Mouse (Mus musculus) liver, embryonic 15.5 days (tissue): Measurements from ENCODE around the gene Myo18a. TPM values are rescaled to one million over a fixed set of nuclear protein-coding genes. Genes with fewer than 3 reads are reported as not detected.

ENCODE experiments used
- ATAC-seq: fragments of 200-750 bp; cut with Nextera tagmentation; 2 replicates; pipeline ENCODE4 v1.8.0; 2017; ENCODE audit warnings: moderate number of reproducible peaks, mild to moderate bottlenecking, moderate library complexity; ENCODE audit not compliant: insufficient read depth
- H3K27ac ChIP-seq: fragments of 300-500 bp; sonication (generic); replicated peaks from 2 replicates; pipeline ENCODE4 v1.5.1; 2015; ENCODE audit warnings: mild to moderate bottlenecking, inconsistent platforms
- H3K27me3 ChIP-seq: fragments of 300-500 bp; sonication (generic); 2 replicates; pipeline ENCODE4 v1.6.1; 2015; ENCODE audit warnings: mild to moderate bottlenecking, inconsistent platforms
- H3K36me3 ChIP-seq: fragments of 300-500 bp; sonication (generic); replicated peaks from 2 replicates; pipeline ENCODE4 v1.6.1; 2015; ENCODE audit warnings: moderate library complexity, mild to moderate bottlenecking, inconsistent platforms
- H3K4me1 ChIP-seq: fragments of 300-500 bp; sonication (generic); replicated peaks from 2 replicates; pipeline ENCODE4 v1.6.1; 2015; ENCODE audit warnings: inconsistent platforms
- H3K4me2 ChIP-seq: fragments of 300-500 bp; sonication (generic); 2 replicates; pipeline ENCODE4 v1.6.1; 2015; ENCODE audit warnings: moderate library complexity, mild to moderate bottlenecking, inconsistent platforms
- H3K4me3 ChIP-seq: fragments of 300-500 bp; sonication (generic); replicated peaks from 2 replicates; pipeline ENCODE4 v1.5.1; 2015; ENCODE audit warnings: mild to moderate bottlenecking, inconsistent platforms
- H3K9ac ChIP-seq: fragments of 300-500 bp; sonication (generic); 2 replicates; pipeline ENCODE4 v1.6.1; 2015; ENCODE audit warnings: moderate library complexity, mild to moderate bottlenecking, inconsistent platforms
- H3K9me3 ChIP-seq: fragments of 300-500 bp; sonication (generic); replicated peaks from 2 replicates; pipeline ENCODE4 v1.6.1; 2016; ENCODE audit warnings: inconsistent platforms
- WGBS: fragments of 180-500 bp; shearing (Covaris S2); methylation state at CpG from one replicate; pipeline ENCODE4 v1.1.7; 2015; ENCODE audit warnings: mixed read lengths; ENCODE audit not compliant: insufficient replicate concordance; 5-methylcytosine and 5-hydroxymethylcytosine counted together
- polyA plus RNA-seq: library from polyadenylated mRNA; unstranded; fragments of >200 nt; fragmentation: Nextera tagmentation; extraction: Ambion mirVana; gene quantifications from 2 replicates; pipeline ENCODE4 v1.2.1, GENCODE M21; 2015

The Myo18a gene
- polyA plus RNA-seq, 1 experiment from 2014 or later, result 15.7 TPM

DNA sequence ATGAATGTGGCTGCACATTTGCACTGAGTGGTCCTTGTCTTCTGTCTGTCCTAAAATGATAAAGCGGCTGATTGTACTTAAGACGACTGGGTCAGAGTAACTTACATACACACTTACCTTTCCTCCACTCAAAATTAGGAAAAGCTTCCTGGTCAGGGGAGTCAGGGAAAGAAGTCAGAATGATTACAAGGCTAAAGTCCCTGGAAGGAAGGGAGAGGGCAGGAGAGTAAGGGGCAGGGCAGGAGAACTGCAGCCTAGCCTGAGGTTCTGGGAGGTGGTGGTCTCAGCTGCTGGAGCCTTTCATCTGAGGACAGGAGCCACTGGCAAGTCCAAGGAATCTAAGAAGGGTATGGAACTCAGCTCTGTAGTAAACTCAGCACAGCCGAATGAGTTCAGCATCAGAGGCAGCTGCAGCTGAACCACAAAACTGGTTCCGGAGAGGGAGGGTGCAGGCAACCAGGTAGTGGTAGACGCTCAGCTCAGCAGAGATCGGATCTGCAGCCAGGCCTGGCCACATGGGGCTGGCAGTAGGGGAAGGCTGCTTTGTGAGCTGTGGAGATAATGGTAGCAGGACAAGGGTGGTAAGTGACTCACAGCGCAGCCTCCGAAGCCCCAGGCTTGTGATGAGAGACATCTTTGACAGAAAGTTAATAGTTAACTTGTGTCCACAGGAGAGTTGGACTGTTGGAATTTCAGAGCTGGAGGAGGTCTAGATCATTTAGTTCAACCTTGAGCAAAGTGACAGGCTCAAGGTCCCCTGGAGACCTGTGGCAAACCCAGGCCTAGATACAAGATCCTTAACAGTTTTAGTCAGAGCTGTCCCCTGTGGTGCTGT lies 9.1 kb downstream of the Myo18a start:
- H3K4me3 ChIP-seq, result peak overlapping the region; percentile 7; the same call in 1 of the 2 replicates
- peaks cover 79% of the 10 kb centered on the region for H3K4me1 ChIP-seq
- peak overlapping the region; percentile 16; the same call in 1 of the 2 replicates for H3K9ac ChIP-seq
- no peaks in the 10 kb centered on the region for H3K27me3 ChIP-seq
- ATAC-seq, result peak; percentile 83
- H3K4me2 ChIP-seq, result peak overlapping the region; percentile 53
- H3K27ac ChIP-seq, result peak overlapping the region; percentile 82
- 12% methylated on average over 8 of the region's 8 CpGs for WGBS
- no peaks in the 10 kb centered on the region for H3K9me3 ChIP-seq
- H3K36me3 ChIP-seq, result peaks cover 5% of the 10 kb centered on the region

DNA sequence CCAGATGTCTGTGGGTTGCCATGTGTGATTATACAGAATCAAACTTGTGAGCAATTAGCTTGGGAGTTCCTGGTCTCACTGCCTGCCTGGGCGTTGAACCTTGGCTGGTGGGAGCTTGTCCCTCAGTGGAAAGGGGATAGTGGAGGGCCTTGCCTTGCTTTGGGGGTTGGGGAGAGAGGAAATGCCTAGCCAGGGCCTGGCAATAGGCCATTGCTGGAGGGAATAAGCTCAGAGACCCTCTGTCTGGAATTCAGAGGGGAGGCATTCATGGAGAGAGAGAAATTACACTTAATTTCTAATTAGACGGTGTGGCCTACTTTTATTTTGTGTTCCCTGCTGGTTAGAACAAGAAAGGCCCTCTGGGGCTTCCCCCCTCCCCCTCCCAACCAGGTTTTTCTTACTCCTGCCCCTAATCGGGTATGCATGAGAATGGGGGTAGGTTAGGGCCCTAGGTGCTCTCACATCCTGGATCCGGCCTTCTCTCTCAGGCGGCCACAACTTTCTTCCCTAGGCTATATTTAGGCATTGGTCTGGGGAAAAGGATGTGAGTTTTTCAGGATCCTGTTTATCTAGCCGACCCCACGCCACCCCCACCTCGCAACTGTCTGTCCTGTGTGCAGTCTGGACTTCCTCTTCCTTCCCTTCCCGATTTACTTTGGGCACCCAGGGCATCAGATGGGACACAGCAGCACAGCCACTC lies 12.8 kb downstream of the Myo18a start:
- H3K4me1 ChIP-seq, result peaks cover 70% of the 10 kb centered on the region
- H3K4me3 ChIP-seq, result no peak overlapping the region
- no peak for ATAC-seq
- 30% methylated on average over 9 of the region's 9 CpGs for WGBS
- H3K27me3 ChIP-seq, result no peaks in the 10 kb centered on the region
- 0 out of 2 replicates have a peak overlapping the region, but pooled peaks have one; percentile 14 for H3K27ac ChIP-seq
- peaks cover 34% of the 10 kb centered on the region for H3K36me3 ChIP-seq
- H3K9me3 ChIP-seq, result no peaks in the 10 kb centered on the region
- no peak overlapping the region for H3K9ac ChIP-seq
- no peak overlapping the region for H3K4me2 ChIP-seq

DNA sequence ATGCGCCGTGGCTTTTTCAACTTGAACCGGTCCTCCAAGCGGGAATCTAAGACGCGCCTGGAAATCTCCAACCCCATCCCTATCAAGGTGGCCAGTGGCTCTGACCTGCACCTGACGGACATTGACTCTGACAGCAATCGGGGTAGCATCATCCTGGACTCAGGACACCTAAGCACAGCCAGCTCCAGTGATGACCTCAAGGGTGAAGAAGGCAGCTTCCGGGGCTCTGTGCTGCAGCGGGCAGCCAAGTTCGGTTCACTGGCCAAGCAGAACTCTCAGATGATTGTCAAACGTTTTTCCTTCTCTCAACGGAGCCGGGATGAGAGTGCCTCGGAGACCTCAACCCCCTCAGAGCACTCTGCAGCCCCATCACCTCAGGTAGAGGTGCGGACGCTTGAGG lies 14.4 kb downstream of the Myo18a start:
- WGBS, result 88% methylated on average over 17 of the region's 17 CpGs
- Histone ChIP-seq H3K4me1 (peaks cover 70% of the 10 kb centered on the region), H3K27ac (no peak overlapping the region), H3K4me3 (no peak overlapping the region), H3K36me3 (peaks cover 42% of the 10 kb centered on the region), H3K4me2 (no peak overlapping the region), H3K9me3 (no peaks in the 10 kb centered on the region), H3K9ac (no peak overlapping the region), H3K27me3 (no peaks in the 10 kb centered on the region)
- ATAC-seq, result no peak

DNA sequence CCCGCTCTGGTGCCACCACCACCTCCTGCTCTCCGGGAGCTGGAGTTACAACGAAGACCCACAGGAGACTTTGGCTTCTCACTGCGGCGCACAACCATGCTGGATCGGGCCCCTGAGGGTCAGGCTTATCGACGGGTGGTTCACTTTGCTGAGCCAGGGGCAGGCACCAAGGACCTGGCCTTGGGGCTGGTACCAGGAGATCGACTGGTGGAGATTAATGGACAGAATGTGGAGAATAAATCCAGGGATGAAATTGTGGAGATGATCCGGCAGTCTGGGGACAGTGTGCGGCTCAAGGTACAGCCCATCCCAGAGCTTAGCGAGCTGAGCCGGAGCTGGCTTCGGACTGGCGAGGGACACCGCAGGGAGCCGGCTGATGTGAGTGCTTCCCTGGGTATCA lies 14.9 kb downstream of the Myo18a start:
- Histone ChIP-seq H3K4me3 (no peak overlapping the region), H3K4me2 (no peak overlapping the region), H3K9ac (no peak overlapping the region), H3K27me3 (no peaks in the 10 kb centered on the region), H3K36me3 (peaks cover 42% of the 10 kb centered on the region), H3K4me1 (peaks cover 70% of the 10 kb centered on the region), H3K27ac (no peak overlapping the region), H3K9me3 (no peaks in the 10 kb centered on the region)
- WGBS, result 88% methylated on average over 17 of the region's 17 CpGs
- ATAC-seq, result no peak

DNA sequence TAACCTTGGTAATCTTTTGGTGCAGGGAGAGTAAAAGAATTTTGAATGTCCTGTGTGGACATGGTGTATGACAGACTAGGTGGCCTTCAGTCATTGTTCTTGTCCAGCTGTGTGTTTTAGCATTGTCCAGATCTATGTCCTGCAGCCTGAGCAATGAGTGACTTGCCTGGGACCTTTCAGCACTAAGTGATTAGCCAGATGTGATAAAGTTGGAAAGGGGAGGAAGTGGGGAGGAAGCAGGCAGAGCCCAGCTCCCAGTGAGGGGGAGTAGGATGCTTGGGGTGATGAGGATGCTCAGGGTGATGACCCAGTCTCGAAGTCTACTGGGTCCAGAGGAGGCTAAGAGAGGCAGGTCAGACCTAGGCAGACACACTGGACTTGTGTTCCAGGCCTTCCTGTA lies 16.2 kb downstream of the Myo18a start:
- Histone ChIP-seq H3K4me3 (no peak overlapping the region), H3K27ac (no peak overlapping the region), H3K4me1 (peaks cover 72% of the 10 kb centered on the region), H3K9ac (no peak overlapping the region), H3K4me2 (no peak overlapping the region), H3K9me3 (no peaks in the 10 kb centered on the region), H3K27me3 (no peaks in the 10 kb centered on the region), H3K36me3 (peaks cover 42% of the 10 kb centered on the region)
- 67% methylated on average over 1 of the region's 1 CpGs for WGBS
- ATAC-seq, result no peak

DNA sequence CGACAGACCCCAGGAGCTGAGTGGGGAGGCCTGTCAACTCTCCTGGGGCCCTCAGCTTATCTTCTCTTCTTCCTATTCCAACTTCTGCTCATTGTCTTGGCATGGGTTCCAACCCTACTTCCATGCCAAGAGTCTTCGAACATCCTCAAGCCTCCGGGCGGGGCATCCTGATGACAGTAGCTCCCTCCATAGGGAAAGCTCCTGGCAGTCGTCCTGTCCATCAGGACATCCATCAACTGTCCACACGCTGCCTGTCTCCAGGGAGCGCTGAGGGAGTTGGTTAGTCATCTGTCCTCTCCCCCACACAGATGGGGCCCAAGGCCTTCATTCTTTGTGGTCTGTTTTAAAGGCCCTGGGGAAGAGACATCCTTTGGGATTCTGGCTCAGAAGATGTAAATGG lies 18.0 kb downstream of the Myo18a start:
- H3K36me3 ChIP-seq, result peaks cover 42% of the 10 kb centered on the region
- H3K9ac ChIP-seq, result no peak overlapping the region
- no peak overlapping the region for H3K4me3 ChIP-seq
- H3K9me3 ChIP-seq, result no peaks in the 10 kb centered on the region
- H3K4me1 ChIP-seq, result peaks cover 78% of the 10 kb centered on the region
- 72% methylated on average over 7 of the region's 7 CpGs for WGBS
- no peaks in the 10 kb centered on the region for H3K27me3 ChIP-seq
- H3K4me2 ChIP-seq, result no peak overlapping the region
- H3K27ac ChIP-seq, result peak overlapping the region; percentile 54; the same call in 1 of the 2 replicates
- ATAC-seq, result no peak

DNA sequence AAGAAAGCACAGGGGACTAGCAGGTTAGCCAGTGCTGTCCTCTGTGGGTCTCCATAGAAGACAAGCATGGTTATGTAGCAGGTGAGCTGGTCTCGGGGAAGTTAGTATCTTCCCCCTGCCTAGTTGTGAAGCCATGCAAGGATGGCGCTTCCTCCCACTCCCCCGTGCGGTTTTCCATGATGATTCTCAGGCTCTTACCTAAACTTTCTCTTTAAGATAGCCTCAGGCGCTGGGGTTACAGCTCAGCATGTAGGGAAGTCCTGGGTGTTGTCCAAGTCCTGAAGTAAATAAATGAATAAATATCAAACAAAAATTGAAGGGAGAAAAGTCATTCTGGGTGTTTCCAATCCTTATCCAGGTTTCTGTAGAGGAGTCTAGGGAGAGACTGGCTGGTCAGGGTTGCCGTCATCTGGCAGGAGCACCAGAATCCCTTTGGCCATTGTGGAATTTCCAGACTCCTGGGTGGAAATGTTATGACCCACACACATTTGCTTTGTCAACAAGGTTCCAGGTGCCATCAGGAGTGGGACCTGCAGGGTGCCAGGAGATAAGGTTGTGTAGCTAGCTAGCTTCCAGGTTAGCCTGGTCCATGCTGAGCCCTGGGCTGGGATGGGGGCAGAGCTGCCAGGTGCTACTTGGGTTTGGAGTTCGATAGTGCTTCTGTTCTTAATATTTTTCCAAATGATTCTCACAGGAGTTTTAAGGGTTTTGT lies 19.2 kb downstream of the Myo18a start:
- H3K27ac ChIP-seq, result peak overlapping the region; percentile 91

DNA sequence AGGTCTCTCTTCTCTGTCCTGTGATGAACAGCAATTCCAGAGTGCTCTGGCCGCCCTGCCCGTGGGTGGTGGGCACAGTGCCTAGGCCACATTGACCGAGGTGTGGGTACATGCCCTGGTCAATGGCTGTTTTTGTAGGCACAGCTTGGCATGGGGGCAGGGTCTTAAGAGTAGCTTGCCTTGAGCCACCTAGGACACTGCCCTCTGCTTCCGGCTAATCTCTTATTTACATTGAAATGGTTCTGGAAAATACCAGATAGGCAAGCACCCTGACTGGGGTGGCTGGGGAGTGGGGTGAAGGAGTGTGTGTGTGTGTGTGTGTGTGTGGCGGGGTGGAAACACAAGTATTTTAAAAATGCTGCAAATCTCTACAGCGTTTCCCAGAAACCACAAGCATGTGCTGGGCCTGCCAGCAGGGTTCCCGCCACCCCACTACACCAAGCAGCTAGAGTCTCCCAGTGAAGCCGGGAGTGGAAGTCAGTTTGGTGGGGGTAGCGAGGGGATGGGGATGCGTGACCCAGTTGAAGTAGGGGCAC lies 20.2 kb downstream of the Myo18a start:
- Histone ChIP-seq H3K4me1 (peaks cover 92% of the 10 kb centered on the region), H3K9ac (peak overlapping the region; percentile 50), H3K9me3 (no peaks in the 10 kb centered on the region), H3K4me2 (peak overlapping the region; percentile 83), H3K27me3 (no peaks in the 10 kb centered on the region), H3K4me3 (peak overlapping the region; percentile 47; the same call in 1 of the 2 replicates), H3K27ac (peak overlapping the region; percentile 91), H3K36me3 (peaks cover 26% of the 10 kb centered on the region)
- peak; percentile 8; the same call in 1 of the 2 replicates for ATAC-seq
- 41% methylated on average over 10 of the region's 10 CpGs for WGBS

More for the DNA sequence above, 19.2 kb downstream of the Myo18a start:
- WGBS, result 71% methylated on average over 7 of the region's 7 CpGs
- no peak for ATAC-seq
- H3K9ac ChIP-seq, result no peak overlapping the region
- no peaks in the 10 kb centered on the region for H3K9me3 ChIP-seq
- peaks cover 36% of the 10 kb centered on the region for H3K36me3 ChIP-seq
- no peak overlapping the region for H3K4me2 ChIP-seq
- H3K4me3 ChIP-seq, result no peak overlapping the region
- no peaks in the 10 kb centered on the region for H3K27me3 ChIP-seq
- H3K4me1 ChIP-seq, result peaks cover 87% of the 10 kb centered on the region

DNA sequence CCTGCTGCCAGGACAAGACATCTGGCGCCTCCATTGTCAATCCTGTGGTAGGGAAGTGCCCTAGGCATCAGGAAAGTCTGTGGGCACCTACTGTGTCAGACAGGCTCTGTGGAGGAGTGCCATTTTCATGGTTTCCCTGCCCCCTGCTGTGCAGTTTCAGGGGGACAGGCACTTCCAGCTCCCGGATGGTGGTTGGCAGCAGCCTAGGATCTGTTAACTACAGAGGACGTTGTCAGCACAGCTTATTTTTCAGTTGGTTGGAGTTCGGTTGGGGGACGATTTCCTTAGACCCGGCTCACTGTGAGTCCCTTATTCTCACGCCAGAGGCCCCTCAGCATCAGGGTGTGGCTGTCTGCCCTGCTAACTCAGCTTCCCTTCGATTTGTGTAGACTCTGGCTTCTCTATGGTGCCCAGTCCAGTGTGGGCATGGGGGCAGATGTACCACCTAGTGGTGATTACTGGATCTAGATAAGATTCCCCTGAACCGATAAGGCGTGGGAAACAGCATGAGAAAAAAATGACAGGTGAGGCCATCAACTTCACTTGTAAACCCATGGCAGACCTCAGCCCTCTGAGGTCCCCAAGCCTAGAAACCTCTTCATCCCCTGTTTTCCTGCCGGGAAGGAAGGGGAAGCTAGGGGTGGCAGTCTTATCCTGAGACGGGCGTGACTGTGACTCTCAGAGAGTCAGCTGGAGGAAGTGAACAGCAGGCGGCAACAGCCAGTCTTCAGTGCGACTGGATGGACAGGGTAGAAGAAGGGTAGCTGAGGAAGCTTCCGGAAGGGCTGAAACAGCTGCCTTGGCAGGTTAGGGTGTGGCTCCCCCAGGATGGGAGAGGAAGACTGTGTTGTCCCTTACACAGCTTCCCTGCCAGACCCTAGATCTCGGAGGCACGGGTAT lies 21.0 kb downstream of the Myo18a start:
- H3K27ac ChIP-seq, result peak overlapping the region; percentile 91
- no peaks in the 10 kb centered on the region for H3K9me3 ChIP-seq
- peak overlapping the region; percentile 47 for H3K4me3 ChIP-seq
- H3K36me3 ChIP-seq, result peaks cover 18% of the 10 kb centered on the region; the same call in 1 of the 2 replicates
- peak overlapping the region; percentile 50 for H3K9ac ChIP-seq
- peaks cover 93% of the 10 kb centered on the region for H3K4me1 ChIP-seq
- WGBS, result 11% methylated on average over 18 of the region's 18 CpGs
- no peaks in the 10 kb centered on the region for H3K27me3 ChIP-seq
- H3K4me2 ChIP-seq, result peak overlapping the region; percentile 83
- ATAC-seq, result peak; percentile 66

DNA sequence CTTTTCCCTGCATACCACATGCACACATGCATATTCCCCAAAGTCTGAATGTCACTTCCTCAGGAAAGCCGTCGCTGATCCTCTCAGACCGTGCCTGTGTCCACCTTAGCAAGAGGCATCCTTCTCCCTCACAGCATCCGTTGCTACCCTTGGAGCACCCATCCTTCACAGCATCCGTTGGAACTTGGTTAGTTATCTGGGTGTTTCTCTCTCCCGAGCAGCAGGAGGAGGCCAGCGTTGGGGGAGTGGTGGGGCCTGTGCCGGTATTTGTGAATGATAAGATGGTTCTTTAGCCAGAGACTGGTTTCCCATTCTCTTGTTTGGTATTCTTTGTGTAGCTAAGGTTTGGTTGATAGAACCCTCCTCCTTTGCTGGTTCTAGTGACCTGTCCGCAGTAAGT lies 21.8 kb downstream of the Myo18a start:
- peaks cover 92% of the 10 kb centered on the region for H3K4me1 ChIP-seq
- 20% methylated on average over 9 of the region's 9 CpGs for WGBS
- peak overlapping the region; percentile 50 for H3K9ac ChIP-seq
- H3K4me2 ChIP-seq, result peak overlapping the region; percentile 83
- H3K36me3 ChIP-seq, result peaks cover 14% of the 10 kb centered on the region; the same call in 1 of the 2 replicates
- H3K27me3 ChIP-seq, result no peaks in the 10 kb centered on the region
- no peaks in the 10 kb centered on the region for H3K9me3 ChIP-seq
- peak; percentile 79 for ATAC-seq
- H3K4me3 ChIP-seq, result peak overlapping the region; percentile 47
- peak overlapping the region; percentile 91 for H3K27ac ChIP-seq
